ENCODE assay signal across 8 mouse cellular contexts in genomic region chr4:129557256-129557808, GRCm38 (mm10). TPM values are rescaled to one million over a fixed set of nuclear protein-coding genes. Genes with fewer than 3 reads are reported as not detected.
DNase-seq lines count a peak whose midpoint lies in the region; ATAC-seq and TF ChIP-seq lines count a peak whose summit lies in the region.
"Had no signal": no experiment of that assay in that cellular context is flagged by ENCODE, and none has a peak within 500 bp of the region (broad histone marks: within the 10 kb centered on the region; RNA-seq: fewer than 3 reads in every experiment).

No protein-coding gene starts in this region.

- peak overlapping the region; percentile 89; the same call in 1 of the 2 replicates for H3K4me2 ChIP-seq in forebrain, postnatal 0 days (ENCODE audit: low read depth)
- peak overlapping the region; percentile 95 for H3K4me2 ChIP-seq in liver, postnatal 0 days (ENCODE audit: low read depth, low read length)

- peak; percentile 29 for DNase-seq in thymus, adult 2 months
- DNase-seq in thymus, postnatal 10 days (ENCODE audit: low spot score in 2 of 2) = no peak
- no peak for DNase-seq in forebrain, postnatal 0 days
- no peak for DNase-seq in liver, postnatal 0 days
- no peak for DNase-seq in layer of hippocampus, adult 8-10 months (ENCODE audit: low spot score in 2 of 2)
- no peak for DNase-seq in adrenal gland, adult 8-10 months
- DNase-seq in cerebellum, adult 2 months = no peak

- peaks cover 45% of the 10 kb centered on the region for H3K36me3 ChIP-seq in thymus, adult 2 months (ENCODE audit: control insufficient read depth, insufficient read depth, low read length)
- no peaks in the 10 kb centered on the region for H3K36me3 ChIP-seq in forebrain, postnatal 0 days (ENCODE audit: insufficient read depth)
- no peaks in the 10 kb centered on the region for H3K36me3 ChIP-seq in liver, postnatal 0 days (replicated peaks; ENCODE audit: insufficient read depth, low read length)

- peak overlapping the region; percentile 98 for H3K27ac ChIP-seq in thymus, adult 2 months (ENCODE audit: control insufficient read depth, insufficient read depth, low read length)
- 0 out of 2 replicates have a peak overlapping the region, but pooled peaks have one; percentile 66 for H3K27ac ChIP-seq in forebrain, postnatal 0 days (ENCODE audit: low read depth, low read length)
- H3K27ac ChIP-seq in liver, postnatal 0 days (ENCODE audit: low read depth) = peak overlapping the region; percentile 69
- H3K27ac ChIP-seq in cerebellum, adult 2 months (ENCODE audit: insufficient read depth, low read length) = no peak overlapping the region

- peak overlapping the region; percentile 87 for H3K4me3 ChIP-seq in thymus, adult 2 months (ENCODE audit: control insufficient read depth, insufficient read depth, low read length)
- no peak overlapping the region for H3K4me3 ChIP-seq in forebrain, postnatal 0 days (ENCODE audit: low read depth, low read length)
- H3K4me3 ChIP-seq in liver, postnatal 0 days (ENCODE audit: low read depth, low read length) = peak overlapping the region; percentile 57
- no peak overlapping the region for H3K4me3 ChIP-seq in cerebellum, adult 2 months (replicated peaks; ENCODE audit: insufficient read depth, low read depth, low read length)

- no peak for TF ChIP-seq POLR2A in thymus, adult 2 months (IDR thresholded peaks at IDR 0.05; ENCODE audit: control insufficient read depth, extremely low read depth, insufficient read depth, low read length, poor library complexity)
- no peak for TF ChIP-seq POLR2A in cerebellum, adult 2 months (IDR thresholded peaks at IDR 0.05; ENCODE audit: borderline replicate concordance, insufficient read depth, low read length)

- H3K4me1 ChIP-seq in thymus, adult 2 months (replicated peaks; ENCODE audit: control insufficient read depth, insufficient read depth, low read length) = peaks cover 32% of the 10 kb centered on the region
- H3K4me1 ChIP-seq in forebrain, postnatal 0 days (ENCODE audit: insufficient read depth) = 0 out of 2 replicates have a peak, but pooled peaks cover 5% of the 10 kb centered on the region
- H3K4me1 ChIP-seq in liver, postnatal 0 days (ENCODE audit: insufficient read depth) = peaks cover 23% of the 10 kb centered on the region
- peaks cover 11% of the 10 kb centered on the region; the same call in 1 of the 2 replicates for H3K4me1 ChIP-seq in cerebellum, adult 2 months (ENCODE audit: control insufficient read depth, insufficient read depth, low read length)

- no peak for TF ChIP-seq CTCF in thymus, adult 2 months (IDR thresholded peaks at IDR 0.05; ENCODE audit: borderline replicate concordance, control insufficient read depth, extremely low read depth, insufficient read depth, low read length, poor library complexity)
- no peak for TF ChIP-seq CTCF in forebrain, postnatal 0 days (IDR thresholded peaks at IDR 0.05; ENCODE audit: low read depth)
- TF ChIP-seq CTCF in liver, postnatal 0 days (IDR thresholded peaks at IDR 0.05; ENCODE audit: low read depth) = no peak
- TF ChIP-seq CTCF in cerebellum, adult 2 months (IDR thresholded peaks at IDR 0.05; ENCODE audit: borderline replicate concordance, insufficient read depth, low read depth, low read length) = no peak

- 32% methylated on average over 9 of the region's 9 CpGs for WGBS in thymus, adult 2 months
- WGBS in forebrain, postnatal 0 days = 89% methylated on average over 9 of the region's 9 CpGs
- 73% methylated on average over 9 of the region's 9 CpGs for WGBS in liver, postnatal 0 days (ENCODE audit: insufficient replicate concordance)
- 94% methylated on average over 9 of the region's 9 CpGs for WGBS in cerebellum, adult 2 months

- ATAC-seq in forebrain, postnatal 0 days = no peak
- peak; percentile 73 for ATAC-seq in liver, postnatal 0 days

- H3K27me3 ChIP-seq in thymus, adult 2 months (ENCODE audit: control insufficient read depth, insufficient read depth, low read length) = no peaks in the 10 kb centered on the region
- H3K27me3 ChIP-seq in forebrain, postnatal 0 days (ENCODE audit: insufficient read depth, low read length) = no peaks in the 10 kb centered on the region
- no peaks in the 10 kb centered on the region for H3K27me3 ChIP-seq in liver, postnatal 0 days (ENCODE audit: insufficient read depth, low read length)
- H3K27me3 ChIP-seq in cerebellum, adult 2 months (ENCODE audit: control insufficient read depth, insufficient read depth, low read length) = no peaks in the 10 kb centered on the region

- no peak overlapping the region for H3K9ac ChIP-seq in forebrain, postnatal 0 days
- H3K9ac ChIP-seq in liver, postnatal 0 days (replicated peaks) = peak overlapping the region; percentile 56

- H3K9me3 ChIP-seq in forebrain, postnatal 0 days (ENCODE audit: low read length) = no peaks in the 10 kb centered on the region
- no peaks in the 10 kb centered on the region for H3K9me3 ChIP-seq in liver, postnatal 0 days (ENCODE audit: low read length)

- TF ChIP-seq EP300 in liver, postnatal 0 days (IDR thresholded peaks at IDR 0.05; ENCODE audit: low read depth) = peak; percentile 78

RNA-seq across cellular contexts. Expression of gene Hdac1, which starts 14.8 kb away (rescaled TPM):
- polyA plus RNA-seq in thymus, adult 2 months (2012; rRNA removed) = 198 and 201 TPM in 2 replicates
- total RNA-seq in forebrain, postnatal 0 days (2014; rRNA removed) = 25.6 and 30.8 TPM in 2 replicates
- polyA plus RNA-seq in forebrain, postnatal 0 days (2015; fragmentation: Nextera tagmentation; extraction: Ambion mirVana) = 47.3 and 50.7 TPM in 2 replicates
- polyA plus RNA-seq in liver, postnatal 0 days (2015; fragmentation: Nextera tagmentation; extraction: Ambion mirVana) = 54.9 and 59.0 TPM in 2 replicates
- 10 to 100 TPM; 37.7 to 48.1 (median 44.5) TPM for total RNA-seq in layer of hippocampus, adult 8-10 months (2022)
- 10 to 100 TPM; 41.0 to 84.1 (median 61.0) TPM for total RNA-seq in adrenal gland, adult 8-10 months (2022)
- 61.5 and 66.8 TPM in 2 replicates for polyA plus RNA-seq in cerebellum, adult 2 months (2012; rRNA removed)

RNA-seq across cellular contexts. Expression of gene Lck, which starts 16.1 kb away (rescaled TPM):
- 1,584 and 1,845 TPM in 2 replicates for polyA plus RNA-seq in thymus, adult 2 months (2012; rRNA removed)
- 13.9 and 15.3 TPM in 2 replicates for total RNA-seq in forebrain, postnatal 0 days (2014; rRNA removed)
- polyA plus RNA-seq in forebrain, postnatal 0 days (2015; fragmentation: Nextera tagmentation; extraction: Ambion mirVana) = 14.9 and 17.0 TPM in 2 replicates
- polyA plus RNA-seq in liver, postnatal 0 days (2015; fragmentation: Nextera tagmentation; extraction: Ambion mirVana) = 3.3 and 3.4 TPM in 2 replicates
- 1 to 10 TPM; 2.4 to 4.7 (median 3.6) TPM for total RNA-seq in layer of hippocampus, adult 8-10 months (2022)
- total RNA-seq in adrenal gland, adult 8-10 months (2022) = 1 to 10 TPM; 1.9 to 3.5 (median 2.6) TPM
- polyA plus RNA-seq in cerebellum, adult 2 months (2012; rRNA removed) = 0.92 and 1.00 TPM in 2 replicates

RNA-seq across cellular contexts. Expression of gene Fam167b, which starts 21.0 kb away (rescaled TPM):
- 2.6 and 3.0 TPM in 2 replicates for polyA plus RNA-seq in thymus, adult 2 months (2012; rRNA removed)
- total RNA-seq in forebrain, postnatal 0 days (2014; rRNA removed) = not detected in 2 replicates
- polyA plus RNA-seq in forebrain, postnatal 0 days (2015; fragmentation: Nextera tagmentation; extraction: Ambion mirVana) = 0.23 TPM in 1 of 2 replicates, not detected in the other
- 13.1 and 15.0 TPM in 2 replicates for polyA plus RNA-seq in liver, postnatal 0 days (2015; fragmentation: Nextera tagmentation; extraction: Ambion mirVana)
- 1 to 10 TPM in 2 of 4 experiments, under 1 TPM in 1, not detected in 1; 0.70 to 2.4 (median 2.3) TPM for total RNA-seq in layer of hippocampus, adult 8-10 months (2022)
- 10 to 100 TPM; 25.5 to 43.5 (median 29.0) TPM for total RNA-seq in adrenal gland, adult 8-10 months (2022)
- polyA plus RNA-seq in cerebellum, adult 2 months (2012; rRNA removed) = 0.26 and 0.40 TPM in 2 replicates
- total RNA-seq: common myeloid progenitor, adult 5-6 weeks had no signal

RNA-seq across cellular contexts. Expression of gene Eif3i, which starts 43.1 kb away (rescaled TPM):
- 331 and 350 TPM in 2 replicates for polyA plus RNA-seq in thymus, adult 2 months (2012; rRNA removed)
- total RNA-seq in forebrain, postnatal 0 days (2014; rRNA removed) = 255 and 301 TPM in 2 replicates
- 226 and 261 TPM in 2 replicates for polyA plus RNA-seq in forebrain, postnatal 0 days (2015; fragmentation: Nextera tagmentation; extraction: Ambion mirVana)
- polyA plus RNA-seq in liver, postnatal 0 days (2015; fragmentation: Nextera tagmentation; extraction: Ambion mirVana) = 119 and 125 TPM in 2 replicates
- 100 to 1,000 TPM; 119 to 128 (median 123) TPM for total RNA-seq in layer of hippocampus, adult 8-10 months (2022)
- total RNA-seq in adrenal gland, adult 8-10 months (2022) = 100 to 1,000 TPM; 174 to 190 (median 182) TPM
- 231 and 232 TPM in 2 replicates for polyA plus RNA-seq in cerebellum, adult 2 months (2012; rRNA removed)

RNA-seq across cellular contexts. Expression of gene Tmem234, which starts 43.1 kb away (rescaled TPM):
- 243 and 257 TPM in 2 replicates for polyA plus RNA-seq in thymus, adult 2 months (2012; rRNA removed)
- 151 and 155 TPM in 2 replicates for total RNA-seq in forebrain, postnatal 0 days (2014; rRNA removed)
- polyA plus RNA-seq in forebrain, postnatal 0 days (2015; fragmentation: Nextera tagmentation; extraction: Ambion mirVana) = 215 and 218 TPM in 2 replicates
- polyA plus RNA-seq in liver, postnatal 0 days (2015; fragmentation: Nextera tagmentation; extraction: Ambion mirVana) = 81.7 and 93.9 TPM in 2 replicates
- total RNA-seq in layer of hippocampus, adult 8-10 months (2022) = 10 to 100 TPM; 77.3 to 91.3 (median 84.6) TPM
- 100 to 1,000 TPM; 104 to 120 (median 109) TPM for total RNA-seq in adrenal gland, adult 8-10 months (2022)
- 143 and 144 TPM in 2 replicates for polyA plus RNA-seq in cerebellum, adult 2 months (2012; rRNA removed)

Comparison
In these comparisons a context has a peak if more than half of its experiments do, and no peak if none do; other contexts are left out.
1. H3K4me3 ChIP-seq: peak in thymus, adult 2 months (single experiment) and liver, postnatal 0 days (single experiment); none in forebrain, postnatal 0 days (single experiment) and cerebellum, adult 2 months (single experiment).
2. RNA of gene Lck, which starts 16.1 kb away (polyA plus RNA-seq): 1,584 to 1,845 TPM in thymus, adult 2 months; 14.9 to 17.0 TPM in forebrain, postnatal 0 days, 3.3 to 3.4 TPM in liver, postnatal 0 days and 0.92 to 1.00 TPM in cerebellum, adult 2 months; every median in the first group is over 10 times any median in the second.